Mouse (Mus musculus) adrenal gland, adult (tissue): Measurements from ENCODE around the gene Efs.

Source experiments
- DNase-seq, 2 experiments: peaks; one replicate each; pipeline ENCODE4 v3.0.0; 2022 to 2023; ENCODE audit warnings: low spot score in 1 of 2; ENCODE audit not compliant: inconsistent age in 2 of 2

The Efs gene

DNA sequence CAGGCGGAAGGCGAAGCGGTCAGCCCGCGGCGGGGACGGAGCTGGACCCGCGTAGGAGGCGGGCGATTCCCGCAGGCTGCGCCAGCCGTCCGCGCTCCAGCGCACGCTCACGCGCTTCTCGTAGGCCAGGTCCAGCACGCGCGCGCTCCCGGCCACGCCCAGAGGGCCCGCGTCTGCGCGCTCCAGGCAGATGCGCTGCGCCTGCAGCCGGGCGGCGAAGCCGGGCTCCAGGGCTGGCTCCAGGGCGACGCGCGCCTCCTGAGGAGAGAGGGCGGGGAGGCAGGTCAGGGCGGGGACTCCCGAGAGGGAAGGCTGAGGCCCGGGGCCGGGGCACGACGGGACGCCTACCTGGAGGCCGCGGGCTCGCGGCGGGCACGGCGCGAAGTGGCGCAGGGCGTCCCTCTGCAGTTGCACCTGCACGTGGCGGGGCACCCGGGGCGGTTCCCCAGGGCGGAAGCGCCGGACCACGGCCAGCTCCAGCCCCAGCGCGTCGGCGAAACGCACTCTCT, 49.3 kb downstream of the Efs start:
- DNase-seq = peak; percentile 96 to 98

DNA sequence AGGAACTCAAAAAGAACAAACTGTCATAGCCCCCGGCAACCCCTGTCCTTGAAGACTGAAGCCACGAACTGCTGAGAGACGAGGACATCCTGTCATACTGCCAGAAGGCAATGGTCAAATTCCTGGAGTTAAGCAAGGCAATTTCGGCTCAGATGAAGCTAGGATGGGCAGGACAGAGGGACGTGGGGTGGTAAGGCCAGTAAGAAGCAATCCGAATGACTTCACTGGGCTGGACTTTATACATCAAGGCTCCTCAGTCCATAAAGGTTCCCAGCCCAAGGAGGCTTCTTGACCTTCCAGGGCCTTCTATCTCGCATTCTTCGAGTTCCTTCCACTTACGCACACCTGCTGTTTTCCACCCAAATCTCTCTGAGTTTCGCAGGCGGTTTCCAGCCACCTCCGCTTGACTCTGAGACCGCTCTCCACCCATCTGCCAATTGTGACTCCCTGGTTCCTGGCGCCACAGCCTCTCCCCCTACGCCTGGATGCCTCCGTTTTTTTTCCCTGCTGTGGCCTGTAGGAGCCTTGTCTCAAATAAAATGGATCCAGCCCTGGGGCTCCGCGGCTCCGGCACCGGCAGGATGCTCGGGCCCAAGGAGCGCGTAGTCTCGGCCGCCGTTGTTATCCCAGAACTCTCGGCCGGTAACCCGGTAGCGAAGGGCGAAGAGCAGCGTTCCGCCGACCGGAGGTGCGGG, 49.9 kb downstream of the Efs start:
- DNase-seq = no peak

DNA sequence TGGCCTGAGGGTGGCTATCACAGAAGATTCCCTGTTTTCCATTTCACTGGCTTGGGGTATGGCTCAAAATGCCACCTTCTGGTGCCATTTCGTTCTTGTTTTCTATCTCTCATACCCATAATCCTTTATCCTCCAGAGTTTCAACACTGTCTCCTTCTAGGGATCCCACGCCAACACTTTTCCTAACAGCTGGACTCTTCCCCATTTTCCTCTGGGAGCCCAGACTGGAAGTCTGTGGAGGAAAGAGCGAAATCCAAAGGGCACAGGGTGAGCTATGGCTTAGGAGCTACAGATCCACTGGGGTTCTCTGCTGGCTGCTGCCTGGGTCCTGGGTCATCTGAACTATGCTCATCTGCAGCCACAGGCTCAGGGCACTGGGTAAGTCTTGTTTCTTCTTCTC, 51.8 kb downstream of the Efs start:
- no peak for DNase-seq

- no peak for DNase-seq
Measured at GRCm38 (mm10) chr14:54870861-54871260, 55.1 kb downstream of the Efs start, which contains the start of gene Homez. Homez (minus strand) TSS chr14:54870961.

DNA sequence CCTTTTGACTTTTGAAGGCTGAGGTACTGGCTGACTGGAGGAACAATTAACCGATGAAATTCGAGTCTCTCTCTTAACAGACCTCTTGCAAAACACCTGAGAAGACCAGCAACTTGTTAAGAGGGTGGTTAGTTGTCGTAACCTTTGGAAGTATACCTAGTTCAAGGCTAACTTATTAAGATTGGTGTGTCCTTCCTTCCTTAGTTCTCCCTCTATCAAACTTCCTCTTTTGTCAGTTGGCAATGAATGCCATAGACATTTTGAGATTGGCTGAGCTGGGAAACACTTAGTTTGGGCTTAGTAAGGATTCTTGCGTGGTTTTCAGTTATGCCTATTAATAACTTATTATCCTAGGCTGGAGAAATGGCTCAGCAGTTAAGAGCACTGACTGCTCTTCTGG, 57.9 kb downstream of the Efs start:
- DNase-seq = no peak

DNA sequence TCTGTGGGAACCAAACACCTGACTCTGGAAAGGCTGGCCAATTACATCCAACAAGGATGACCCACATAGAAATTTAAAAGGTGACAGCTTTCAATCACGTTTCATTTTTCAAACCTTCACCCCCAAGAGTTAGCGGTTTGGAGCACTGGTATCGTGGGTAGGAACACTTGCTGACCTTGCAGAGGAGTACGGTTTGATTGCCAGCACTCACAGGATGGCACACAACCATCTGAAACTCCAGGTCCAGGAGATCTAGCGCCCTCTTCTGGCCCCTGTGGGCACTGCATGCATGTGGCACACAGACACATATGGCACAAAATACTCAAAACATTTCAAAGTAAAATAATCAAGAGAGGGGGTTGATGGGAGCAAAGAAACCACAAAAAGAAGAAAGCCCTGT, 59.0 kb downstream of the Efs start:
- no peak for DNase-seq
